Mouse (Mus musculus) bone marrow, adult 2 months (tissue): ENCODE measurements around the gene Gp1ba.

Experiments
- CTCF ChIP-seq: fragments of 200-500 bp; IDR thresholded peaks from 2 replicates; pipeline ENCODE4 v1.5.1; 2011; ENCODE audit warnings: low read length, control low read depth; ENCODE audit not compliant: control insufficient read depth, insufficient read depth
- POLR2A ChIP-seq: fragments of 200-500 bp; IDR thresholded peaks from 2 replicates; pipeline ENCODE4 v1.6.1; 2011; ENCODE audit warnings: low read depth, mild to moderate bottlenecking, control low read depth, low read length, borderline replicate concordance; ENCODE audit not compliant: control insufficient read depth

- TF ChIP-seq CTCF (no peak), POLR2A (no peak)
Observed at GRCm38 (mm10) chr11:70671333-70672047, 32.6 kb downstream of the Gp1ba start.
